Mouse (Mus musculus) olfactory bulb, adult 2 months (tissue): ENCODE data around the gene Abcc6.

Source experiments
- CTCF ChIP-seq: fragments of 200-500 bp; IDR thresholded peaks from 2 replicates; pipeline ENCODE4 v1.5.1; 2012; ENCODE audit warnings: low read depth, mild to moderate bottlenecking, low read length, moderate library complexity; ENCODE audit not compliant: insufficient read depth
- POLR2A ChIP-seq: fragments of 200-500 bp; IDR thresholded peaks from 2 replicates; pipeline ENCODE4 v1.6.1; 2012; ENCODE audit warnings: mild to moderate bottlenecking, low read depth, low read length, moderate library complexity; ENCODE audit not compliant: insufficient read depth

GRCm38 (mm10) chr7:45949061-45949460 lies 81.0 kb downstream of the Abcc6 start:
- TF ChIP-seq CTCF (no peak), POLR2A (no peak)
